In genomic region chr9:107768851-107769250, GRCm38 (mm10) we compare ENCODE assay signal across 8 mouse cellular contexts. TPM values are rescaled to one million over a fixed set of nuclear protein-coding genes. Genes with fewer than 3 reads are reported as not detected.
DNase-seq lines count a peak whose midpoint lies in the region; ATAC-seq and TF ChIP-seq lines count a peak whose summit lies in the region.

No protein-coding gene starts in this region.

- H3K4me3 ChIP-seq in cortical plate, adult 2 months (ENCODE audit: insufficient read depth, low read length): peak overlapping the region; percentile 87; the same call in 1 of the 2 replicates
- H3K4me3 ChIP-seq in hindbrain, embryonic 12.5 days: peak overlapping the region; percentile 77
- peak overlapping the region; percentile 87 for H3K4me3 ChIP-seq in liver, embryonic 15.5 days (replicated peaks)

- no peak for TF ChIP-seq POLR2A in cortical plate, adult 2 months (IDR thresholded peaks at IDR 0.05; ENCODE audit: extremely low read depth, insufficient read depth, low read length)

- H3K4me2 ChIP-seq in hindbrain, embryonic 12.5 days (replicated peaks): peak overlapping the region; percentile 81
- H3K4me2 ChIP-seq in liver, embryonic 15.5 days: peak overlapping the region; percentile 68

- no peaks in the 10 kb centered on the region for H3K27me3 ChIP-seq in hindbrain, embryonic 12.5 days
- H3K27me3 ChIP-seq in liver, embryonic 15.5 days: no peaks in the 10 kb centered on the region

- 0 out of 2 replicates have a peak overlapping the region, but pooled peaks have one; percentile 3 for H3K9ac ChIP-seq in hindbrain, embryonic 12.5 days
- no peak overlapping the region; the same call in 1 of the 2 replicates for H3K9ac ChIP-seq in liver, embryonic 15.5 days

- TF ChIP-seq CTCF in cortical plate, adult 2 months (IDR thresholded peaks at IDR 0.05; ENCODE audit: extremely low read depth, insufficient read depth, low read length): no peak

- peak; percentile 22 for DNase-seq in adrenal gland, adult 2 months
- DNase-seq in adrenal gland, postnatal 25 days: no peak
- DNase-seq in thymus, postnatal 0 days (ENCODE audit: low spot score): no peak
- DNase-seq in urinary bladder, postnatal 10 days (ENCODE audit: low spot score): no peak
- no peak for DNase-seq in cerebellum, postnatal 14 days

- H3K4me1 ChIP-seq in cortical plate, adult 2 months (ENCODE audit: control insufficient read depth, insufficient read depth, low read length): peaks cover 2% of the 10 kb centered on the region; the same call in 1 of the 2 replicates
- peaks cover 13% of the 10 kb centered on the region for H3K4me1 ChIP-seq in hindbrain, embryonic 12.5 days
- H3K4me1 ChIP-seq in liver, embryonic 15.5 days (replicated peaks): peaks cover 20% of the 10 kb centered on the region

- H3K27ac ChIP-seq in cortical plate, adult 2 months (ENCODE audit: insufficient read depth, low read length): no peak overlapping the region
- no peak overlapping the region for H3K27ac ChIP-seq in hindbrain, embryonic 12.5 days
- 0 out of 2 replicates have a peak overlapping the region, but pooled peaks have one; percentile 29 for H3K27ac ChIP-seq in liver, embryonic 15.5 days (replicated peaks)

- no peak for ATAC-seq in hindbrain, embryonic 12.5 days (ENCODE audit: low FRiP score)
- ATAC-seq in liver, embryonic 15.5 days (ENCODE audit: insufficient read depth): no peak

- H3K9me3 ChIP-seq in hindbrain, embryonic 12.5 days (replicated peaks): no peaks in the 10 kb centered on the region
- H3K9me3 ChIP-seq in liver, embryonic 15.5 days (replicated peaks): no peaks in the 10 kb centered on the region

- H3K36me3 ChIP-seq in hindbrain, embryonic 12.5 days: peaks cover 61% of the 10 kb centered on the region
- H3K36me3 ChIP-seq in liver, embryonic 15.5 days (replicated peaks): peaks cover 68% of the 10 kb centered on the region

- 81% methylated on average over 5 of the region's 5 CpGs for WGBS in hindbrain, embryonic 12.5 days
- WGBS in liver, embryonic 15.5 days (ENCODE audit: insufficient replicate concordance): 84% methylated on average over 5 of the region's 5 CpGs

RNA-seq across cellular contexts. Expression of gene Rbm5, which starts 1.9 kb away (rescaled TPM):
- 100 to 1,000 TPM in 1 of 2 experiments, 10 to 100 TPM in 1; 67.1 to 124 TPM for total RNA-seq in adrenal gland, adult 2 months (2021)
- polyA plus RNA-seq in adrenal gland, adult 2 months (2012; rRNA removed): 61.7 and 67.8 TPM in 2 replicates
- total RNA-seq in adrenal gland, postnatal 25 days (2021): 135 and 149 TPM in 2 replicates
- 138 and 156 TPM in 2 replicates for polyA plus RNA-seq in cortical plate, adult 2 months (2012; rRNA removed)
- polyA plus RNA-seq in hindbrain, embryonic 12.5 days (2016; fragmentation: Nextera tagmentation; extraction: Ambion mirVana): 260 and 271 TPM in 2 replicates
- 63.8 and 72.0 TPM in 2 replicates for polyA plus RNA-seq in liver, embryonic 15.5 days (2015; fragmentation: Nextera tagmentation; extraction: Ambion mirVana)
- 162 and 183 TPM in 2 replicates for polyA plus RNA-seq in thymus, postnatal 0 days (2015; fragmentation: Nextera tagmentation; extraction: Ambion mirVana)

RNA-seq across cellular contexts. Expression of gene Sema3f, which starts 58.6 kb away (rescaled TPM):
- total RNA-seq in adrenal gland, adult 2 months (2021): 10 to 100 TPM; 27.2 to 34.8 TPM
- polyA plus RNA-seq in adrenal gland, adult 2 months (2012; rRNA removed): 95.1 and 106 TPM in 2 replicates
- total RNA-seq in adrenal gland, postnatal 25 days (2021): 23.1 and 23.6 TPM in 2 replicates
- polyA plus RNA-seq in cortical plate, adult 2 months (2012; rRNA removed): 29.1 and 30.1 TPM in 2 replicates
- polyA plus RNA-seq in hindbrain, embryonic 12.5 days (2016; fragmentation: Nextera tagmentation; extraction: Ambion mirVana): 26.8 and 28.3 TPM in 2 replicates
- 0.76 and 0.92 TPM in 2 replicates for polyA plus RNA-seq in liver, embryonic 15.5 days (2015; fragmentation: Nextera tagmentation; extraction: Ambion mirVana)
- 2.2 and 3.2 TPM in 2 replicates for polyA plus RNA-seq in thymus, postnatal 0 days (2015; fragmentation: Nextera tagmentation; extraction: Ambion mirVana)
